Mouse (Mus musculus): ENCODE measurements around the gene Plekhm2. TPM values are rescaled to one million over a fixed set of nuclear protein-coding genes. Genes with fewer than 3 reads are reported as not detected.

Gene Plekhm2
- polyA plus RNA-seq, 1 experiment from 2014 or later: 5.7 TPM

DNA sequence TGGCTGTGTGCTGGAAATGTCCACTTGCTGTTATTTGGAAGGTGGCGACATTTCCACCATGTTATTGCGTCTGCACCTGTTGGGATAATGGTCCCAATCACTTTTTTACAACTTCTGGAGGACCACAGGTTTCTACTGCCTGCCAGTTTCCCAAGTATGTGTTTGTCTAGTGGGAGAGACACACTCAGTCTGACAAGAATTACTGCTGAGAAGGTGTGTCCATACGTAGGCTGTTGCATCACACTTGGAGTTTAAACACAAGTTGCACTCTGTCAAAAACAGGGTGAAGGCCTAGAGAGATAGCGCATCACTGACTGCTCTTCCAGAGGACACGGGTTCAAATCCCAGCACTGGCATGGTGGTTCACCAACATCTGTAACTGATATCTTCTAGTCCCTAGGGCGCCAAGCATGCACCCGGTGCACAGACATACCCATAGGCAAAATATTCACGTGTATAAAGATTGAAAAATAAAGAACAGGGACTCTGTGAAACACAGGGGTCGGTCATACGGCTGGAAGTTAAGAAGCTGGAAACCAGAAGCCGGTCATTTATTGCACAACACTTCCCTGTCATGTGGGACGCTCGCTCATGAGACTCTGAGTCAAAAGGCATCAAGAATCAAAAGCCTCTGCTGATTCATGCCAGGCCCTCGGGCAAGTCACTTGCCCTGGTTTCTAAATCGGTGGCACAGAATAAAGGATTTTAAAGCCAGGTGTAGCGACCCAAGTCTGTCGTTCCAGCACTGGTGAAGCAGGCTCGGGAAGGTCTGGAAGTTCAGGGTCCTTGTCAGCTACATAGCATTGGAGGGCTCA, 5.4 kb upstream of the Plekhm2 start:
- peak; percentile 17; the same call in 1 of the 2 replicates for ATAC-seq (ENCODE audit: low read depth)

DNA sequence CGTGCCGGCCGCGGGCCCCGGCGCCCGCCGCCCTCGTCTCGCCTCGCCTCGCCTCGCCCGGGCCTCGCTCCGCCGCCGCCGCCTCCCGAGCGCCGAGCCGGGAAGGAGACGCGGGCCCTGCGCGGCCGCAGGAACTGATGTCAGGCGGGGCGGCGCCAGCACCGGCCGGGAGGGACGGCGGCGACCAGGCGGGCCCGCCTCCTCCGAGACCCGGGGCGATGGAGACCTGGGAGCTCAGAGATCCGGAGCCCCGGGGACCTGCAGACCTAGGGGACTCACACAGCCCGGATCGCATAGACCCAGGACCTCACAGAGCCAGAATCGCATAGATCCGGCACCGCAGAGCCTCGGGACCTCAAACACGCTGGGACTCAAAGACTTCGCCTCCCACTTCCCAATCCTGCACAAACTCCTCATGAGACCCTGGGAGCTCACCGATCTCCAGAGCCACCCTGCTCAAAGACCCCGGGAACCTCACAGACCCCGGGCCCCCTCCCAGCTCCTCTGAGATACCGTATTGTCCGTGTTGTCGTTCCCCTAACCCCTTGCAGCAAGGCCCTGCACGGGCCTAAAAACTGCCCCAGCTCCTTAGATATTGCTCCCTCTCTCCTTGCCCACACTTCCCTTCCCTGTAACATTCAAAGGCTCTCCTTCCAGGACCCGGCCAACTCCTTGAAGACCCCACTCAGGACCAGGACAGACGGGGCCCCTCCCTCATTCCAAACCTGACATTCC, 521 bp downstream of the Plekhm2 start:
- Histone ChIP-seq H3K9ac (ENCODE audit: low read length) (peak overlapping the region; percentile 84), H3K4me2 (ENCODE audit: low read depth, low read length) (peak overlapping the region; percentile 93), H3K4me3 (ENCODE audit: low read length) (peak overlapping the region; percentile 72), H3K4me1 (replicated peaks; ENCODE audit: control insufficient read depth, insufficient read depth, low read length) (peaks cover 15% of the 10 kb centered on the region), H3K36me3 (ENCODE audit: control insufficient read depth, insufficient read depth, low read length) (no peaks in the 10 kb centered on the region), H3K27me3 (ENCODE audit: control insufficient read depth, insufficient read depth, low read depth, low read length) (no peaks in the 10 kb centered on the region), H3K27ac (ENCODE audit: low read length) (peak overlapping the region; percentile 36), H3K9me3 (ENCODE audit: control insufficient read depth, low read length) (no peaks in the 10 kb centered on the region)
- under 1% methylated on average over 48 of the region's 60 CpGs for WGBS
- ATAC-seq (ENCODE audit: low read depth): peak; percentile 88

More for the DNA sequence above, 5.4 kb upstream of the Plekhm2 start:
- H3K9me3 ChIP-seq (ENCODE audit: control insufficient read depth, low read length): no peaks in the 10 kb centered on the region
- no peak overlapping the region for H3K4me3 ChIP-seq (ENCODE audit: low read length)
- H3K4me2 ChIP-seq (ENCODE audit: low read depth, low read length): no peak overlapping the region
- H3K36me3 ChIP-seq (ENCODE audit: control insufficient read depth, insufficient read depth, low read length): no peaks in the 10 kb centered on the region
- WGBS: 68% methylated on average over 18 of the region's 18 CpGs
- H3K27ac ChIP-seq (ENCODE audit: low read length): no peak overlapping the region
- H3K4me1 ChIP-seq (replicated peaks; ENCODE audit: control insufficient read depth, insufficient read depth, low read length): peaks cover 5% of the 10 kb centered on the region; the same call in 1 of the 2 replicates
- no peaks in the 10 kb centered on the region for H3K27me3 ChIP-seq (ENCODE audit: control insufficient read depth, insufficient read depth, low read depth, low read length)
- no peak overlapping the region for H3K9ac ChIP-seq (ENCODE audit: low read length)

DNA sequence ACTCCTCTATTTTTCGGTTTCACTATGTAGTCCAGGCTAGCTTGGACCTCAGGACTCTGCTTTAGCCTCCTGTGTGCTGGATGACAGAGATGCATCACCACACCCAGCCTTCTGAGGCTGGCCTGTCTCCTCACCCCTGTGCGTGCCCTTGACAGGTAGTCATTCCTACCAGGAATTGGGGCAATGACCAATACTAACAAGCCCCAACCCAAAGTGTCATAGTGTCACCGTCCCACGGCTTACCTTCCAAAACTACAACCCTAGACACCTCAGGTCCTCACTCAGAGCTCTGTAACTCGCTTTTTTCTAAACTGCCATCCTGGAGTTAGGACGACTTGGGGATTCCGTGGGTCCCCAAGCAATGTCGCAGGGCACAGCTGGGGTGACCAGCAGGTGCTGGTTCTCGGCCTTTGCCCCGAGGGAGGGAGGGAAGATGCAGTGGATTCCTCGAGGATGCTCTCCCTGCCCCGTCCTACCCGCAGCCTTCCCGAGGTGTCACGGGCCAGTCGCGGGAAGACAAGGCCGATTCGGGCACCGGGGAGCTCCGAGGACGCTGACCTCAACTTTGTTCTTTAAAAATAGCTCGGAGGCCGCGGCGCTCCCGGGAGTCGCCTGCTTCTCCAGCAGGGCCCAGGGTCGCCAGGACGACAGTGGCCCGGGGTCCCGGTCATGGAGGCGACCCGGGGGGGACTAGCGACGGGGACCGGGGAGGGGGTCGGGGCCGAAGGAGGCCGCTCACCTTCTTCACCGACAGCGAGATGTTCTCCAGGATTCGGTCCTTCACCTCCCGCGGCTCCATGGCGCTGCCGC, 1.4 kb downstream of the Plekhm2 start:
- Histone ChIP-seq H3K4me3 (ENCODE audit: low read length) (peak overlapping the region; percentile 72), H3K4me1 (replicated peaks; ENCODE audit: control insufficient read depth, insufficient read depth, low read length) (peaks cover 15% of the 10 kb centered on the region), H3K27me3 (ENCODE audit: control insufficient read depth, insufficient read depth, low read depth, low read length) (no peaks in the 10 kb centered on the region), H3K9me3 (ENCODE audit: control insufficient read depth, low read length) (no peaks in the 10 kb centered on the region), H3K4me2 (ENCODE audit: low read depth, low read length) (peak overlapping the region; percentile 93), H3K9ac (ENCODE audit: low read length) (peak overlapping the region; percentile 84), H3K27ac (ENCODE audit: low read length) (peak overlapping the region; percentile 36), H3K36me3 (ENCODE audit: control insufficient read depth, insufficient read depth, low read length) (no peaks in the 10 kb centered on the region)
- ATAC-seq (ENCODE audit: low read depth): peak; percentile 27; the same call in 1 of the 2 replicates
- WGBS: 3% methylated on average over 47 of the region's 47 CpGs

DNA sequence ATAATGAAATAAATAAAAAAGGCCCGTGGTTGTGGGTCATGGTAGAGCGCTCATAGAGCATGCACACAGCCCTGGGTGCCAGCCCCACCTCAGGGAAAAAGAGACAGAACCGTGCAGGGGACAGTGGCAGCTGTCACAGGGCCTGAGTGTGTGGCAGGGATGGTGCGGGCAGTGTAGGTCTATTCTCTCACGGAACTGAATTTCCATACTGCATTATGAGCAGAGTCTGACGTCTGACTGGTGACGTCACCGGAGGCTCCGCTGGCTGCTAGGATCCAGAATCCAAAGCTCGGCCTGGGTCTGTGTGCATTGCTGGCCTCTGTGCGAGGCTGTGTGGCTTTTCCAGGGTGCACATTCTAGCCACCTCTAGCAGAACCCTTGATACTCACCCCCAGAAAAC, 3.8 kb downstream of the Plekhm2 start:
- ATAC-seq (ENCODE audit: low read depth): no peak
- Histone ChIP-seq H3K27me3 (ENCODE audit: control insufficient read depth, insufficient read depth, low read depth, low read length) (no peaks in the 10 kb centered on the region), H3K9me3 (ENCODE audit: control insufficient read depth, low read length) (no peaks in the 10 kb centered on the region), H3K4me1 (replicated peaks; ENCODE audit: control insufficient read depth, insufficient read depth, low read length) (peaks cover 20% of the 10 kb centered on the region), H3K27ac (ENCODE audit: low read length) (no peak overlapping the region), H3K4me3 (ENCODE audit: low read length) (no peak overlapping the region), H3K36me3 (ENCODE audit: control insufficient read depth, insufficient read depth, low read length) (peaks cover 2% of the 10 kb centered on the region; the same call in 1 of the 2 replicates), H3K9ac (ENCODE audit: low read length) (no peak overlapping the region), H3K4me2 (ENCODE audit: low read depth, low read length) (no peak overlapping the region)
- 91% methylated on average over 11 of the region's 11 CpGs for WGBS

DNA sequence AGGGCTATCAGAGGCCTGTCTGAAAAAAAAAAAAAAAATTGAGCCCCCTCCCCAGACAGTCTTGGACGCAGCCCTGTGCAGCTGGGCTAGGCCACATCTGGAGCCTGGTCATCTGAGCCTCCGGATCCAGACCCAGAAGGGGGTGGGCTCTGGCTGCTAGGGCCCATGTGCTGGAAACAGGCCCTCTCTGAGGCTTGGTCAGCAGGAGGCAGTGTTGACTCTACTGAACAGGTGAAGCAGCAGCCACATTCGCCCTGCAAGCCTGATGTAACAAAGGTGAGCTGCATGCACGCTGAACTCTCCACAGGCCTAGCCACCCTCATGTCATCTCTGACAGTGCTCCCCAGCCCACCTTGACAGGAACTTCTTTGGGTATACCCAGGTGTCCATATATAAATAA, 5.0 kb downstream of the Plekhm2 start:
- no peak for ATAC-seq (ENCODE audit: low read depth)
- no peak overlapping the region for H3K9ac ChIP-seq (ENCODE audit: low read length)
- peaks cover 17% of the 10 kb centered on the region for H3K4me1 ChIP-seq (replicated peaks; ENCODE audit: control insufficient read depth, insufficient read depth, low read length)
- no peak overlapping the region for H3K4me3 ChIP-seq (ENCODE audit: low read length)
- no peak overlapping the region for H3K27ac ChIP-seq (ENCODE audit: low read length)
- H3K27me3 ChIP-seq (ENCODE audit: control insufficient read depth, insufficient read depth, low read depth, low read length): no peaks in the 10 kb centered on the region
- H3K36me3 ChIP-seq (ENCODE audit: control insufficient read depth, insufficient read depth, low read length): peaks cover 2% of the 10 kb centered on the region; the same call in 1 of the 2 replicates
- H3K9me3 ChIP-seq (ENCODE audit: control insufficient read depth, low read length): no peaks in the 10 kb centered on the region
- H3K4me2 ChIP-seq (ENCODE audit: low read depth, low read length): no peak overlapping the region
- 61% methylated on average over 4 of the region's 4 CpGs for WGBS

DNA sequence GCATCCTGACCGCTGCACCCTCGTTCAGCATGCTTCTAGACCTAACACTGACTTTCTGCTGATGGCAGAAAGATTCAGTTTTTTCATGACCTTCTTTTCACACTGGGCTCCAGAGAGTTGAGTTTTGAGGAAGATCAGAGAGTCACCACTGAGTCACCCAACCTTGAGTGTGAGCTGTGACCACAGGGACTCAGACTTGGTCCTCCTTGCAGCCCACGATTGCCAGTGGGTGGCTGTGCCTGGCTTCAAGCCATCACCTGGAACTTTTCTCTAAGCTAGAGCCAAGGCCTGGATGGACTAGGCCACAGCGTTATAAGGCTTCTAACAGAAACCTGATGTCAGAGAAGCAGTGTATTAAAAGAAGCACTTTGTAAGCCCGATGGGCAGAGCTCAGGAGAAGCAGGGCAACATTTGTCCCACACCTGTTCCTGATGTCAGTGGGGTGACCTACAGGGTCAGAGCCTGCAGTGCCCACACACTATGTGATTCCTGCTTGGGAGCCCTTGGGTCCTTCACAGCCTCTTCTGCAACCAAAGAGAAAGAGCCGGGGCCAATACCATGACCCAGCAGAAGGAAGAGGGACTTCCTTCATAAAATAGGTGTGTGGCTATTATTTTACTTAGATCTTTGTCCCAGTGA, 5.7 kb downstream of the Plekhm2 start:
- 90% methylated on average over 6 of the region's 6 CpGs for WGBS

DNA sequence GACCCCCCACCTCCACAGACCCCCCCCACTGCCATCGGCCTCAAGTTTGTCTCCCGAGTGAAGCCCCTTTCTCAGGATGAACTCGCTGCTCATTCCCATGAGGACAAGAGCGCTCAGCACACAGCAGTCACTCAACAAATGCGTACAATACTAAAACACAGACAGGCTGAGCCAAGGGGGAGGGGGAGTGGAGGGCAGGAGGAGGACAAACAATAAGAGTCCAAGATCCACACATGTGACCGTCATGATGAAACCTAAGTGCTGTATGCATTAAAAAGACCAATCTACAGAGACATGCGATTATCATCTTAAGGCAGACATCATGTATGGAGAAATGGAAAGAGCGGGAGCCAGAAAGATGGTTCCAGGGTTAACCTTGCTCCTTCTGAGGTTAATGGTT, 7.8 kb downstream of the Plekhm2 start:
- no peak overlapping the region for H3K4me2 ChIP-seq (ENCODE audit: low read depth, low read length)
- no peak for ATAC-seq (ENCODE audit: low read depth)
- H3K36me3 ChIP-seq (ENCODE audit: control insufficient read depth, insufficient read depth, low read length): peaks cover 2% of the 10 kb centered on the region; the same call in 1 of the 2 replicates
- no peak overlapping the region for H3K9ac ChIP-seq (ENCODE audit: low read length)
- H3K27me3 ChIP-seq (ENCODE audit: control insufficient read depth, insufficient read depth, low read depth, low read length): no peaks in the 10 kb centered on the region
- WGBS: 70% methylated on average over 8 of the region's 8 CpGs
- no peak overlapping the region for H3K27ac ChIP-seq (ENCODE audit: low read length)
- H3K4me3 ChIP-seq (ENCODE audit: low read length): no peak overlapping the region
- no peaks in the 10 kb centered on the region for H3K9me3 ChIP-seq (ENCODE audit: control insufficient read depth, low read length)
- H3K4me1 ChIP-seq (replicated peaks; ENCODE audit: control insufficient read depth, insufficient read depth, low read length): peaks cover 7% of the 10 kb centered on the region; the same call in 1 of the 2 replicates

More for the DNA sequence above, 5.7 kb downstream of the Plekhm2 start:
- ATAC-seq (ENCODE audit: low read depth): no peak
- H3K9me3 ChIP-seq (ENCODE audit: control insufficient read depth, low read length): no peaks in the 10 kb centered on the region
- peaks cover 2% of the 10 kb centered on the region; the same call in 1 of the 2 replicates for H3K36me3 ChIP-seq (ENCODE audit: control insufficient read depth, insufficient read depth, low read length)
- no peak overlapping the region for H3K4me3 ChIP-seq (ENCODE audit: low read length)
- no peak overlapping the region for H3K9ac ChIP-seq (ENCODE audit: low read length)
- no peak overlapping the region for H3K4me2 ChIP-seq (ENCODE audit: low read depth, low read length)
- H3K4me1 ChIP-seq (replicated peaks; ENCODE audit: control insufficient read depth, insufficient read depth, low read length): peaks cover 14% of the 10 kb centered on the region
- no peak overlapping the region for H3K27ac ChIP-seq (ENCODE audit: low read length)
- H3K27me3 ChIP-seq (ENCODE audit: control insufficient read depth, insufficient read depth, low read depth, low read length): no peaks in the 10 kb centered on the region

DNA sequence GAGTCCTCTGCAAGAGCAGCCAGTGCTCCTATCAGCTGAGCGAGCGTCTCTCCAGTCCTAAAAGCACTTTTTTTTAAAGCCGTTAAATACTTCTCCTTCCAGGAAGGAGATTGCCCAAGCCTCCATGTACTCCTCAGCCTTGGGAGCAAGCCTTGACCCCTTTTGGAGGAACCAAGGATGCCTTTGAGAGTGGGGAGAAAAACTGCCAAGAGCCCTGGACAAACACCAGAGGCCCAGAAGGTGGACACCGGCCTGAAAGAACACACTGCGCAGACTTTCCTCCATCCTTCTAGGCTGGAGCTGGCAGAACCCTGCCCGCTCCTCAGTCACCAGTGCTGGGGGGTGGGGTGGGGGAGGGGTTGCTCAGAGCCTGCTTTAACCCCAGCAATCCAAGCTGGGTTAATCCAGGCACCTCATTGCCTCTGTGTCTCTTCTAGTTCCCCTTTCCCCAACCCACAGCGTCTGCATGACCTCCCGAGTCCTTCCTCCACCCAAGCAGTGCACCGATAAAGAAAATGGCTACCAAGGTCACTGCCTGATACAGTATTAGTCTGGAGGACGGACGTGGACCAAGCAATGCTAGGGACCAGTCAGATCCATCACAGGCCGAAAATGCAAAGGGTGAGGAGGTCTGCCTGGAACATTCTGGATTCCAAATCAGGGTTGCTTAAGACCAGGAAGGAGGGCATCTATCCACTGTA, 8.6 kb downstream of the Plekhm2 start:
- Histone ChIP-seq H3K9ac (ENCODE audit: low read length) (no peak overlapping the region), H3K36me3 (ENCODE audit: control insufficient read depth, insufficient read depth, low read length) (peaks cover 2% of the 10 kb centered on the region; the same call in 1 of the 2 replicates), H3K9me3 (ENCODE audit: control insufficient read depth, low read length) (no peaks in the 10 kb centered on the region), H3K27ac (ENCODE audit: low read length) (0 out of 2 replicates have a peak overlapping the region, but pooled peaks have one; percentile 30), H3K4me2 (ENCODE audit: low read depth, low read length) (no peak overlapping the region), H3K4me3 (ENCODE audit: low read length) (no peak overlapping the region), H3K27me3 (ENCODE audit: control insufficient read depth, insufficient read depth, low read depth, low read length) (no peaks in the 10 kb centered on the region), H3K4me1 (replicated peaks; ENCODE audit: control insufficient read depth, insufficient read depth, low read length) (peaks cover 7% of the 10 kb centered on the region; the same call in 1 of the 2 replicates)
- no peak for ATAC-seq (ENCODE audit: low read depth)
- WGBS: 73% methylated on average over 12 of the region's 12 CpGs

Data from lung, embryonic 16.5 days (tissue).